Mouse (Mus musculus) bone marrow macrophage, adult 2 months (primary cell): ENCODE measurements at regions not wholly inside any gene's neighbourhood (a gene's known extent, or its start where the extent isn't known, plus 50 kb on each side); places are given as distances from the start of the nearest gene placed in this dataset.

Source experiments
- CTCF ChIP-seq: IDR thresholded peaks from 2 replicates; pipeline ENCODE4 v1.5.1; 2012; ENCODE audit warnings: low read depth, mild to moderate bottlenecking, low read length, moderate library complexity
- POLR2A ChIP-seq: IDR thresholded peaks from 2 replicates; pipeline ENCODE4 v1.6.1; 2012; ENCODE audit warnings: mild to moderate bottlenecking, low read depth, low read length, borderline replicate concordance

- no peak for TF ChIP-seq CTCF
- no peak for TF ChIP-seq POLR2A
Measured at GRCm38 (mm10) chr10:119087886-119088285, 152.0 kb downstream of the Cand1 start.
